Mouse (Mus musculus) liver, adult 2 months (tissue): ENCODE results near the gene Tsr1.

Experiments
- CTCF ChIP-seq: fragments of 200-500 bp; IDR thresholded peaks from 2 replicates; pipeline ENCODE4 v1.5.1; 2011; ENCODE audit warnings: low read depth, low read length, control low read depth
- POLR2A ChIP-seq: fragments of 200-500 bp; IDR thresholded peaks from 2 replicates; pipeline ENCODE4 v1.6.1; 2011; ENCODE audit warnings: low read length, control low read depth; ENCODE audit not compliant: insufficient read depth; ENCODE audit errors: extremely low read depth

DNA sequence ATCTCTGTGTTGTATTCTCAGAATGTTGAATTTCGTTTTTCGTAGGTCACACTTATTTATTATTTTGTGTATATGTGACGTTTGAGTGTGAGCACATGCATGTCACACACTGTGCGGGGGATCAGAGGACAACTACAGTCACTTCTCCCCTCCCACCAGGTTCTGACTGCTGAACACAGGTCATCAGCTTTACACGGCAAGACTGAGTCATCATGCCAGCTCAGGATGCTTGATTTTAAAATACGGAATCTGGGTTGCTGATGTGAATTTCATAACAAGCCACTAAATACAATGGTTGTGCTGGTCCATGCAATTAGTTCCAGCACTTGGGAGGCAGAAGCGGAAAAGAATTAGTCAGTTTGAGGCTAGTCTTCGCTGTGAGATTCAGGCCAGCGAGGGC lies 16.9 kb upstream of the Tsr1 start:
- TF ChIP-seq CTCF (no peak), POLR2A (no peak)
